Mouse (Mus musculus) hindbrain, embryonic 10.5 days (tissue): ENCODE measurements around the gene Plekhm2. TPM values are rescaled to one million over a fixed set of nuclear protein-coding genes. Genes with fewer than 3 reads are reported as not detected.
A peak's percentile ranks its signal among the peaks of the same experiment; 100 is the strongest.

ENCODE experiments used
- DNase-seq: peaks from one replicate; pipeline ENCODE4 v3.0.0-alpha.2; 2017; ENCODE audit warnings: low spot score
- H3K27ac ChIP-seq: fragments of 300-500 bp; sonication (generic); 2 replicates; pipeline ENCODE4 v1.5.1; 2016; ENCODE audit warnings: mild to moderate bottlenecking, moderate library complexity
- H3K27me3 ChIP-seq: fragments of 300-500 bp; sonication (generic); 2 replicates; pipeline ENCODE4 v1.6.1; 2016; ENCODE audit warnings: mild to moderate bottlenecking; ENCODE audit not compliant: poor library complexity, insufficient read depth, severe bottlenecking
- H3K36me3 ChIP-seq: fragments of 300-500 bp; sonication (generic); 2 replicates; pipeline ENCODE4 v1.6.1; 2016; ENCODE audit warnings: mild to moderate bottlenecking, moderate library complexity
- H3K4me1 ChIP-seq: fragments of 300-500 bp; sonication (generic); replicated peaks from 2 replicates; pipeline ENCODE4 v1.6.1; 2016; ENCODE audit warnings: mild to moderate bottlenecking
- H3K4me3 ChIP-seq: fragments of 300-500 bp; sonication (generic); 2 replicates; pipeline ENCODE4 v1.5.1; 2016; ENCODE audit warnings: mild to moderate bottlenecking, moderate library complexity
- H3K9me3 ChIP-seq: fragments of 300-500 bp; sonication (generic); 2 replicates; pipeline ENCODE4 v1.6.1; 2016; ENCODE audit warnings: mild to moderate bottlenecking, moderate library complexity
- WGBS: fragments of 180-500 bp; shearing (Covaris S2); methylation state at CpG from one replicate; pipeline ENCODE4 v1.1.7; 2016; 5-methylcytosine and 5-hydroxymethylcytosine counted together
- polyA plus RNA-seq: library from polyadenylated mRNA; unstranded; fragments of >200 nt; fragmentation: Nextera tagmentation; extraction: Ambion mirVana; gene quantifications from 2 replicates; pipeline ENCODE4 v1.2.1, GENCODE M21; 2016

Gene Plekhm2
- polyA plus RNA-seq, 1 experiment from 2014 or later, result 5.0 TPM

DNA sequence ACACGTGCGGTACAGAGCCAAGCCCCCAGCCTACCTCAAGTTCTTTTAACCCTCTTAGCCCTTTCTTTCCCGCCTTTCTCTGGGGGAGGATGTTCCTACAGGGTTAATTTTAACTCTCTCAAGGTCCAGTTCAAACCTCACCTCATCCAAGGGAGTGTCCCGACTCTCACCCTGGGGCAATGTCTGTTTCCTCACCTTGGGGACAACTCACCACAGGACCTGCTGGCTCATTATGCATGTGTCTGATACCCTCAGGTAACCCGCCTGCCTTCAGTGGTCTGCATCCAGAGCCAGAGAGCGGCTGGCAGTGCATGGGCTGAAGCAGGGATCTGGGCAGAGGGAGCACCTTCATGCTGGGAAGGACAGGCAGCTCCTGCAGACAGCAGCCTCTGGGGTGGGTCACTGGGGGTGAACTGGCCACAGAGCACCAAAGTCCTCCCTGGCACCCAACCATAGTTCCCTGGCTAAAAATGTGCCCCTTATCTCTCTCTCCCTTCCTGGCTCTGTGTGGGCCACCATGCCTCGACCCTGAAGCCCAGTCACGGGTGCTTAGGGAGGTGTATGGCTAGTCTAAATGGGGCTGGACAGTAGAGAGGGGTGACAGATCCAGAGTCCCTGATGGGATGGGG lies 67.9 kb downstream of the Plekhm2 start:
- Histone ChIP-seq H3K4me3 (no peak overlapping the region), H3K27me3 (peaks cover 40% of the 10 kb centered on the region), H3K4me1 (peaks cover 40% of the 10 kb centered on the region), H3K36me3 (peaks cover 27% of the 10 kb centered on the region), H3K27ac (no peak overlapping the region), H3K9me3 (no peaks in the 10 kb centered on the region)
- 87% methylated on average over 8 of the region's 8 CpGs for WGBS
- DNase-seq, result no peak

DNA sequence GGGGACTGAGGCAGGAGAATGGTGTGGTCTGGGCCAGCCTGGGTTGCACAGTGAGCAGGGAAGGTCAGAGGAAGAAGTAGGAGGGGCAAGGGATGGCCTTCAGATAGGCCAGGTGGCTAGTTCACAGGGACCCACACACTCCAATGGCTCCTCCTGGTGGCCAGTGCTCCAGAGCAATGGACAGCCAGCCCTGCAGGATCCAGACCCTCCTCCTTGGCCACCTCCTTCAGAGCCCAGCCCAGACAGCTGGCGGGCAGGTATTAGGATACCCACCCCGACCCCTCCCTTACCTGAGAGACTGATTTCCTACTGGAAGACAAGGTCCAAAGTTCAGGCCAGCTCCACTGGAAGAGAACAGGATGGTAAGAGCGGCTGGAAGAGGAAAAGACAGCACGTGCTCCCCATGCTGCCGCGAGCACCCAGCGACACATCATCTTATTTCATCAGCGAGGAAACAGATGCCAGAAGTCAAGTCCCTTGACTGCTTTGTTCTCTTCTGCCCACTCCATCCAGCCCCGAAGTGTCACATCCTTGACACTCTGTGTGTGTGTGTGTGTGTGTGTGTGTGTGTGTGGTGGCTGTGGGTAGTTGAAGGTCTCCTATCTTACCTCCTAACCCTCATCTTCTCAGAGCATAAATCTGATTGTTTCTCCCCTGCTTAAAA lies 69.0 kb downstream of the Plekhm2 start:
- H3K36me3 ChIP-seq, result peaks cover 33% of the 10 kb centered on the region
- H3K4me3 ChIP-seq, result no peak overlapping the region
- H3K27me3 ChIP-seq, result peaks cover 29% of the 10 kb centered on the region
- H3K9me3 ChIP-seq, result no peaks in the 10 kb centered on the region
- H3K27ac ChIP-seq, result no peak overlapping the region
- no peak for DNase-seq
- H3K4me1 ChIP-seq, result peaks cover 31% of the 10 kb centered on the region
- 81% methylated on average over 9 of the region's 9 CpGs for WGBS

DNA sequence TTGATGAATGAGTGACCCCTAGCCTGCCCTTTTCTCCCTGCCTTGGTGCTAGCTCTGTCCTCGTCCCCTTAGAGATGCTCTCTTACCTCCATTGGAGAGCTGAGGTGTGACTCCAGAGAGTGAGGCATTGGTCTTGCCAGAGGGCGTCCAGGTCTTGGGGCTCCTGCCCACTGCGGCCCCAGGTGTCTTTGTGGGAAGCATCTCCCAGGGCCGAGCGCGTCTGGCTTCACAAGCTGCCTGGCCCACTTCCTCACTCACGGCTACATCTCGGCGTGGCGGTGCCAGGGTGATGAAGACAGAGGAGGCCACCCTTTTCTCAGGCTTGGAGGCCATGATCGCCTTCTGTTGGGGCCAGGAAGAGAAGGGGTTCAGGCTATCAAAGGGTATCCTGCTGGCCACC lies 69.6 kb downstream of the Plekhm2 start:
- no peak overlapping the region for H3K27ac ChIP-seq
- no peak overlapping the region for H3K4me3 ChIP-seq
- peaks cover 23% of the 10 kb centered on the region for H3K27me3 ChIP-seq
- peaks cover 34% of the 10 kb centered on the region for H3K36me3 ChIP-seq
- peaks cover 25% of the 10 kb centered on the region for H3K4me1 ChIP-seq
- no peaks in the 10 kb centered on the region for H3K9me3 ChIP-seq
- 92% methylated on average over 11 of the region's 11 CpGs for WGBS
- DNase-seq, result no peak

DNA sequence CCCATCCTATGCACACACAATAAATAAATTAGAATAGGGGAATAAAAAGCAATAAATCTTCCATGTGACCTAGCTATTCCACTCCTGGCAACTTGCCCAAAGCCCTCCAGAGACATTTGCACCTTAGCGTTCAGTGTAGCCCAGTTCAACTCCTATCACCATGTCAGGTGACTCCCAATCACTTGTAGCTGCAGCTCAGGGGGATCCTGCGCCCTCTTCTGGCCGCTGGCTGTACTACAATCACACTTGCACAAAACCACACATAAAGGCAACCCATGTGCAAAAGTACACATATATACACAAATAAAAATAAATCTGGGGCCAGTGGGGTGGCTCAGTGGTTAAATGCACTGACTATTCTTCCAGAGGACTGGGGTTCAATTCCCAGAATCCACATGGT lies 73.2 kb downstream of the Plekhm2 start:
- H3K4me1 ChIP-seq, result no peaks in the 10 kb centered on the region
- peaks cover 54% of the 10 kb centered on the region for H3K36me3 ChIP-seq
- WGBS, result 28% methylated on average over 3 of the region's 3 CpGs
- H3K4me3 ChIP-seq, result no peak overlapping the region
- no peaks in the 10 kb centered on the region for H3K9me3 ChIP-seq
- no peak overlapping the region for H3K27ac ChIP-seq
- DNase-seq, result peak; percentile 36
- H3K27me3 ChIP-seq, result no peaks in the 10 kb centered on the region

DNA sequence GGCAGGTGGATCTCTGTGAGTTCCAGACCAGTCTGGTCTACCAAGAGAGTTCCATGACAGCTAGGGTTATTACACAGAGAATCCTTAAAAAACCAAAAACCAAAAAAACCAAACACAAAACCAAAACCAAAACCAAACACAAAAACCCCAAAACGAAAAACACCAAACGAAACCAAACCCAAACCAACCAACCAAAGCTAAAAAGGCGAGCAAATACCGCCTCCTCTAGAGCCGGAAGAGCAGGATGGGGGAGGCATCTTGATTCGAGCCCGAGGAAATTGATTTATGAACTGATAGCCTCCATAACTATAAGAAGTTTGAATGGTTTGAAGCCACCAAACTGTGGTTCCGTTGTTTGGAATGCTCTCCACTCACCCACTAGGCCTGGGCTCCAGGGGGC lies 80.8 kb downstream of the Plekhm2 start:
- Histone ChIP-seq H3K4me3 (no peak overlapping the region), H3K36me3 (peaks cover 36% of the 10 kb centered on the region), H3K9me3 (no peaks in the 10 kb centered on the region), H3K27me3 (no peaks in the 10 kb centered on the region), H3K4me1 (no peaks in the 10 kb centered on the region), H3K27ac (no peak overlapping the region)
- 92% methylated on average over 8 of the region's 8 CpGs for WGBS
- DNase-seq, result no peak

DNA sequence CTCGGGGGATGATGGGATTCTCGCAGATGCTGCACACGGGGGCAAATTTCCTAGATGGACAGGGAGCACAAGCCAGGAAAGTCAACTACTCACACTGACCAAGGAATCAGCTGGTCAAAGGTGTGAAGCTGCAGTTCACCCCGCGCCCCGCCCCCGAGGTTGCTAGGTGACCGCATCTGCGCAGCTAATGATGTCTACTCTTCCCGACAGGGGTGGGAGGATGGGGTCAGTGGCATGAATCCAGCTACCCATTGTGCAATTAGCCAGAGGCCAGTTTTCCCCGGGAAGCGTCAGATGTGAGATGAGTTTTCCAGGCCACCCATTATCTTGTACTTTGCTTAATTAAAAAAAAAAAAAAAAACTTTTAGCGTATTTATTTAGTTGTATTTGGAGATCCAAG lies 83.6 kb downstream of the Plekhm2 start:
- peaks cover 38% of the 10 kb centered on the region for H3K36me3 ChIP-seq
- WGBS, result 88% methylated on average over 13 of the region's 13 CpGs
- H3K9me3 ChIP-seq, result no peaks in the 10 kb centered on the region
- no peak for DNase-seq
- H3K27me3 ChIP-seq, result no peaks in the 10 kb centered on the region
- H3K27ac ChIP-seq, result no peak overlapping the region
- H3K4me1 ChIP-seq, result no peaks in the 10 kb centered on the region
- H3K4me3 ChIP-seq, result no peak overlapping the region

DNA sequence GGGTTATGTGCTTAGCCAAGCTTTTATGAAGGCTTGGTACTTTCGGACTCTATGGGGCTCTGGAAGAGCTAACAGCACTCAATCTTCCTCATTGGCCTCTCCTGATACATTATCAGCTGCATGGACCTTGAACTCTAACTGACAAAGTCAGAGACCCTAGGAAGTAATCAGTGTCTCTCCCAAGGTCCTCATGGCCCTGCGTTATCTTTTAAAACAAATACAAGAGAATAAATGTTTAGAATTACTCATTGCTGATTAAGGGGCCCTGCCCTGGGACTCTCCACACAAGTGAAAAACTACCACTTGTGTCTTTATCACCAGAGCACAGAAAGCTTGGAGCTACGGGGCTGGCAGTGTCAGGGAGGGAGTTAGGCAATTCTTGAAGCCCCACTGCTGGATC lies 85.9 kb downstream of the Plekhm2 start:
- DNase-seq, result no peak
- no peaks in the 10 kb centered on the region for H3K27me3 ChIP-seq
- H3K4me3 ChIP-seq, result no peak overlapping the region
- H3K4me1 ChIP-seq, result no peaks in the 10 kb centered on the region
- 85% methylated on average over 3 of the region's 3 CpGs for WGBS
- H3K9me3 ChIP-seq, result no peaks in the 10 kb centered on the region
- H3K27ac ChIP-seq, result no peak overlapping the region
- H3K36me3 ChIP-seq, result peaks cover 28% of the 10 kb centered on the region

DNA sequence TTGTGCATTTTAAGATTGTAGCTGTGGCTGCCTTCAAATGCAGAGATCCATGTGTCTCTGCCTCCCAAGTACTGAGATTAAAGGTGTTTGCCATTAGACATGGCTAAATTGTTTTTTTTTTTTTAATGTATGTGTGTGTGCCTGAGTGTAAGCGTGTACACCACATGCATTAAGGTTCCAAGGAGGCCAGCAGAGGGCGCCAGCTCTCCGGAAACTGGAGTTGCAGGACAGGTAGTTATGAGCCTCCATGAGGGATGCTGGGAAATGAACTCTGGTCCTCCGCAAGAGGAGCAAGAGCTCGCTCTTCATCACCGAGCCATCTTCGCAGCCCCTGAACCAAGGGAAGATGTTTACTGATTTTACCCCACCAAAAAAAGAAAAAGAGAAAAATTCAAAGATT lies 87.8 kb downstream of the Plekhm2 start:
- H3K4me1 ChIP-seq, result no peaks in the 10 kb centered on the region
- H3K27me3 ChIP-seq, result no peaks in the 10 kb centered on the region
- DNase-seq, result no peak
- no peaks in the 10 kb centered on the region for H3K9me3 ChIP-seq
- no peak overlapping the region for H3K4me3 ChIP-seq
- WGBS, result 94% methylated on average over 7 of the region's 7 CpGs
- peaks cover 24% of the 10 kb centered on the region for H3K36me3 ChIP-seq
- no peak overlapping the region for H3K27ac ChIP-seq

DNA sequence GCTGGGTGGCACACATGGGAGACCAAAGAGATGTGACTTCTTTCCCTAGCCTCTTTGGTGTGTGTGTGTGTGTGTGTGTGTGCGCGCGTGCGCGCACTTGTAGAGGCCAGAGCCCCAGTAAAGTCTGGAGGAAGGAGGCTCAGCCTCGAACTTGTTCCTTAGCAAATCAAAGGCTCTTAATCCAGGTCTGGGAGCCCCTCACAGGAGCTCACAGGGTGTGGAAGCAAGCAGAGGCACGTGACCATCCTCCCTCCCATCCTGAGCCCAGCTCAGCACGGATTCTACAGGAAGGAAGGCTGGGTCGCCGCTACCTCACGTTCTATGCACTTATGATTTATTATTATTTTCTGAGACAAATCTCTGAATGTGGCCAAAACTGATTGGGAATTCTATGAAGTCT lies 88.3 kb downstream of the Plekhm2 start:
- WGBS, result 82% methylated on average over 11 of the region's 11 CpGs

More for the DNA sequence above, 88.3 kb downstream of the Plekhm2 start:
- Histone ChIP-seq H3K27me3 (no peaks in the 10 kb centered on the region), H3K4me3 (no peak overlapping the region), H3K36me3 (peaks cover 24% of the 10 kb centered on the region), H3K9me3 (no peaks in the 10 kb centered on the region), H3K4me1 (no peaks in the 10 kb centered on the region), H3K27ac (no peak overlapping the region)
- DNase-seq, result no peak

Other genes starting within 250 kb of the Plekhm2 start
- gene Clcnkb, start 248.9 kb downstream of the Plekhm2 start, polyA plus RNA-seq, result 0.11 TPM in 1 of 2 replicates, not detected in the other
- gene Hspb7, start 244.1 kb downstream of the Plekhm2 start, polyA plus RNA-seq, result not detected in 2 replicates
- not detected in 2 replicates for gene Srarp, start 228.8 kb downstream of the Plekhm2 start, polyA plus RNA-seq
- 52.6 and 60.8 TPM in 2 replicates for gene Zbtb17, start 220.2 kb downstream of the Plekhm2 start, polyA plus RNA-seq
- 12.8 and 14.2 TPM in 2 replicates for gene Spen, start 126.3 kb downstream of the Plekhm2 start, polyA plus RNA-seq
- gene Fblim1, start 58.8 kb downstream of the Plekhm2 start, polyA plus RNA-seq, result 33.7 and 34.4 TPM in 2 replicates
- gene Tmem82, start 46.3 kb downstream of the Plekhm2 start, polyA plus RNA-seq, result 1.2 and 1.5 TPM in 2 replicates
- gene Slc25a34, start 41.1 kb downstream of the Plekhm2 start, polyA plus RNA-seq, result 0.10 TPM in 1 of 2 replicates, not detected in the other
- gene Rsc1a1, start 20.7 kb upstream of the Plekhm2 start, polyA plus RNA-seq, result 2.9 TPM in 1 of 2 replicates, not detected in the other
- 20.8 and 28.4 TPM in 2 replicates for gene Ddi2, start 58.5 kb upstream of the Plekhm2 start, polyA plus RNA-seq
- not detected in 2 replicates for gene Agmat, start 81.8 kb upstream of the Plekhm2 start, polyA plus RNA-seq
- 4.5 and 5.5 TPM in 2 replicates for gene Dnajc16, start 126.0 kb upstream of the Plekhm2 start, polyA plus RNA-seq
- gene Casp9, start 128.7 kb upstream of the Plekhm2 start, polyA plus RNA-seq, result 25.5 and 27.0 TPM in 2 replicates
- gene Cela2a, start 161.3 kb upstream of the Plekhm2 start, polyA plus RNA-seq, result not detected in 2 replicates
- not detected in 2 replicates for gene Ctrc, start 181.5 kb upstream of the Plekhm2 start, polyA plus RNA-seq
- gene Efhd2, start 210.0 kb upstream of the Plekhm2 start, polyA plus RNA-seq, result 51.4 and 61.3 TPM in 2 replicates